Mouse (Mus musculus) lung, postnatal 10 days (tissue): Measurements from ENCODE around the gene Card19.

Experiments used
- DNase-seq: peaks from one replicate; pipeline ENCODE4 v3.0.0; 2021

Card19 gene

DNA sequence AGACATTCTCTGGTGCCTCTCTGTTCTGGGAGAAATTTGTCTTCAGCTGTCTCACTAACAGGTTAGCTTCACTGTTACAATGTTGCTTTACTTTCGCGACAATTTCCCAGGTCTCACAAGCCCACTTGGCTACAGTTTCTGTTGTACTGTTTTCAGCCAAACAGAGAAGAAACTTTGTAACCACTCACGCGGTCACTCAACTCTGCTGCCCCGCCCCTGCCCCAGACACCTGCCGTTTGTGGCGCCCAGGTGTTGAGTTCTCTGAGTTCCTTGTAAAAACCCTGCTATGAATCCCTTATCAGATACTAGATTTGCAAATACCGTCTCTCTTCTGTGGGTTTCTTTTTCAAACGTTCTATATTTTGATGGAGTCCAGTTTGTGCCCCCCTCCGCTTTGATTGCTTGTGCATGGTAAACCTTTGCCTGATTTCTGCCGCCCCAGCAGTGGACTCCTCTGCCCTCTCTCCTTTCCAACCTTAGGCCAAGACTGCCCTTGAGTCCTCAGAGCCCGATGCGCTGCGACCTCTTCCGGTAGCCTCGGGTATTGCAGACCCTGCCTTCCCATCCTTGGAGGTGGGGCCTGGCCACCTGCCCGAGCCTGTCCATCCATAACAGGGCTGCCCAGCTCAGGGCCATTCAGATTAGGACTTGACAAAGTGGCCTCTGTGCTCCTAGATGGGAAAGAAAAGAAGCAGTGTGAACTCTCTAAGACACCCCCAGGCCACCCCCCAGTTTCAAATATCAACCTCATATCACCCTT, 46.2 kb downstream of the Card19 start:
- peak; percentile 93 for DNase-seq

GRCm38 (mm10) chr13:49167081-49167480, 48.8 kb downstream of the Card19 start:
- DNase-seq = no peak

GRCm38 (mm10) chr13:49163645-49164044, 52.2 kb downstream of the Card19 start:
- no peak for DNase-seq

DNA sequence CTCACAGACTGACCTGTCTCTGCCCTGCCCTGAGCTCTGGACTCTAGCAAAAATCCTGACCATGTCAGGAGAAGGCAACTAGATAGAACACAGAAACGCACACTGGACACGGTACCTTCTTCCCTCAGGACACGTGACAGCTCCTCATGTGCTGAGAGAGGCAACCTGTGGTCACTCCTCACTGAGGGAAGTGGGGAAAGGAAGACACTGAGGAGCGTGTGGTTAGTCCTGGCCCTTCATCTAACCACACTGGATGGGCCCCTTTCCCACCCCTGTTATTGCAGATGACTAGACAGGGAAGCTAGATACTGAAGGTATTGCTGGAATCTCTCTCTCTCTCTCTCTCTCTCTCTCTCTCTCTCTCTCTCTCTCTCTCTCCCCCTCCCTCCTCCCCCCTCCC, 53.1 kb downstream of the Card19 start:
- no peak for DNase-seq

DNA sequence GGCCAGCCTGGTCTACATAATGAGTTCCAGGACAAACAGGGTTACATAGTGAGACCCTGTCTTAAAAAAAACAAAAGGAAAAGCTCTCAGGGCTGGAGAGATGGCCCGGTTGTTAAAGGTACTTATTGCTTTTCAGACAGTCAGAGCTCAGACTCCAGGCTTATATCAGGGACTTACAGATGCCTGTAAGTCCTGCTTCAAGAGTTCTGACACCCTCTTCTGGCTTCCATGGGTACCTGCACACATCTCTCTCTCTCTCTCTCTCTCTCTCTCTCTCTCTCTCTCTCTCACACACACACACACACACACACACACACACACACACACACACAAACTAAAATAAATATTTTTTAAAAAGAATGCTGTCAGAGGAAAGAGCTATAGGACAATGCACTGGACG, 54.6 kb downstream of the Card19 start:
- no peak for DNase-seq

DNA sequence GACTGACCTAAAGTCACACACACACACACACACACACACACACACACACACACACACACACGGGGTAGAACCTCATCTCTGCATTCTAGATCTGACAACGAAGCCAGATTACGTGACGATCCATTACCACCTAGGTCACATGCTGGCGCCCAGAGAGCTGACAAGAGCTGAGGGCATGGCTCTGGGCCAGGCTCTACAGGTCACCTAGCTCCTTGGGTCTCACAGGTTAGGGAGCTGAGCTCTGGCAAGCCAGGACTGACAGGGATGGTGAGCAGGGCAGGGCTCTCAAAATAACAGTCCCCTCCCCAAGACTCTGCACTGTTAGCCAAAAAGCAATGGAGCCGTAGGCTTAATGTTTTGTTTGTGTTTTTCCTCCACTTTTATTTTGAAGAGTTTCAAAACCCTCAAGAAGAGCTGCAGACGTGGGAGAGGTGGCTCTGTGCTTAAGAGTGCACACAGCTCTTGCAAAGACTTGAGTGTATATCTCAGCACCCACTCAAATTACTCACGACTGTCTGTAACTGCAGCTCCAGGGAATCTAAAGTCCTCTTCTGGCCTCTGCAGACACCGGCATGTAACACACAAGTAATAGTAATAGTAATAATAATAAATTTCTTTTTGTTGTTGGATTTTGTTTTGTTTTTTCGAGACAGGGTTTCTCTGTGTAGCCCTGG, 57.7 kb downstream of the Card19 start:
- DNase-seq = no peak

- DNase-seq = no peak
Observed at GRCm38 (mm10) chr13:49156645-49157044, 59.2 kb downstream of the Card19 start.

GRCm38 (mm10) chr13:49154621-49155020, 61.2 kb downstream of the Card19 start:
- DNase-seq = no peak

GRCm38 (mm10) chr13:49154028-49154427, 61.8 kb downstream of the Card19 start:
- no peak for DNase-seq
